Mouse (Mus musculus) heart, embryonic 11.5 days (tissue): ENCODE results near the gene Hnmt. TPM values are rescaled to one million over a fixed set of nuclear protein-coding genes. Genes with fewer than 3 reads are reported as not detected.
"Not testable (repeated sequence)": the region's sequence is repeated elsewhere in the genome, so short reads cannot be mapped to it uniquely, and the experiment has no call there.

ENCODE experiments used
- ATAC-seq: fragments of 200-750 bp; cut with Nextera tagmentation; replicated peaks from 2 replicates; pipeline ENCODE4 v1.8.0; 2017; ENCODE audit warnings: moderate library complexity; ENCODE audit not compliant: insufficient number of reproducible peaks, low FRiP score, low TSS enrichment
- H3K27ac ChIP-seq: fragments of 300-500 bp; sonication (generic); 2 replicates; pipeline ENCODE4 v1.5.1; 2014; ENCODE audit warnings: mild to moderate bottlenecking, low read depth, low read length
- H3K27me3 ChIP-seq: fragments of 300-500 bp; sonication (generic); 2 replicates; pipeline ENCODE4 v1.6.1; 2014; ENCODE audit warnings: mild to moderate bottlenecking, low read length, mixed read lengths; ENCODE audit not compliant: control insufficient read depth, insufficient read depth
- H3K36me3 ChIP-seq: fragments of 300-500 bp; sonication (generic); 2 replicates; pipeline ENCODE4 v1.6.1; 2014; ENCODE audit warnings: mild to moderate bottlenecking, low read length, moderate library complexity, mixed read lengths; ENCODE audit not compliant: control insufficient read depth, insufficient read depth
- H3K4me1 ChIP-seq: fragments of 300-500 bp; sonication (generic); 2 replicates; pipeline ENCODE4 v1.6.1; 2014; ENCODE audit warnings: low read length; ENCODE audit not compliant: control insufficient read depth, insufficient read depth
- H3K4me2 ChIP-seq: fragments of 300-500 bp; sonication (generic); 2 replicates; pipeline ENCODE4 v1.6.1; 2014; ENCODE audit warnings: mild to moderate bottlenecking, moderate library complexity
- H3K4me3 ChIP-seq: fragments of 300-500 bp; sonication (generic); 2 replicates; pipeline ENCODE4 v1.5.1; 2014; ENCODE audit warnings: low read depth, low read length
- H3K9ac ChIP-seq: fragments of 300-500 bp; sonication (generic); 2 replicates; pipeline ENCODE4 v1.6.1; 2014; ENCODE audit warnings: mild to moderate bottlenecking, low read depth, low read length, moderate library complexity
- H3K9me3 ChIP-seq: fragments of 300-500 bp; sonication (generic); replicated peaks from 2 replicates; pipeline ENCODE4 v1.6.1; 2016; ENCODE audit warnings: low read length; ENCODE audit not compliant: control insufficient read depth
- WGBS: fragments of 180-500 bp; shearing (Covaris S2); extraction: QIAGEN DNeasy Blood & Tissue Kit; methylation state at CpG from one replicate; pipeline ENCODE4 v1.1.7; 2014; ENCODE audit not compliant: insufficient replicate concordance; 5-methylcytosine and 5-hydroxymethylcytosine counted together
- polyA plus RNA-seq: library from polyadenylated mRNA; unstranded; fragments of >200 nt; fragmentation: Nextera tagmentation; extraction: Ambion mirVana; gene quantifications from 2 replicates; pipeline ENCODE4 v1.2.1, GENCODE M21; 2014

Gene Hnmt
- polyA plus RNA-seq, 1 experiment from 2014 or later = 5.7 TPM

GRCm38 (mm10) chr2:24019386-24019785 lies 29.8 kb downstream of the Hnmt start:
- not testable (repeated sequence) for H3K4me1 ChIP-seq, H3K36me3 ChIP-seq, H3K27ac ChIP-seq, ATAC-seq, H3K4me2 ChIP-seq, H3K9me3 ChIP-seq, H3K4me3 ChIP-seq, H3K27me3 ChIP-seq, H3K9ac ChIP-seq

- no peaks in the 10 kb centered on the region for H3K9me3 ChIP-seq
- no peak overlapping the region for H3K4me2 ChIP-seq
- no peak overlapping the region for H3K4me3 ChIP-seq
- WGBS = 66% methylated on average over 1 of the region's 1 CpGs
- H3K36me3 ChIP-seq = no peaks in the 10 kb centered on the region
- H3K4me1 ChIP-seq = no peaks in the 10 kb centered on the region
- no peaks in the 10 kb centered on the region for H3K27me3 ChIP-seq
- no peak overlapping the region for H3K9ac ChIP-seq
- no peak overlapping the region for H3K27ac ChIP-seq
- ATAC-seq = no peak
These were observed 30.2 kb downstream of the Hnmt start for GRCm38 (mm10) chr2:24018966-24019365.

- Histone ChIP-seq H3K4me1 (no peaks in the 10 kb centered on the region), H3K4me2 (no peak overlapping the region), H3K27ac (no peak overlapping the region), H3K27me3 (no peaks in the 10 kb centered on the region), H3K36me3 (no peaks in the 10 kb centered on the region), H3K4me3 (no peak overlapping the region), H3K9me3 (no peaks in the 10 kb centered on the region), H3K9ac (no peak overlapping the region)
- 76% methylated on average over 5 of the region's 5 CpGs for WGBS
- no peak for ATAC-seq
These were observed 34.2 kb downstream of the Hnmt start for GRCm38 (mm10) chr2:24014957-24015356.

- Histone ChIP-seq H3K27ac (no peak overlapping the region), H3K9ac (no peak overlapping the region), H3K4me2 (no peak overlapping the region), H3K4me3 (no peak overlapping the region), H3K4me1 (no peaks in the 10 kb centered on the region), H3K36me3 (no peaks in the 10 kb centered on the region), H3K27me3 (no peaks in the 10 kb centered on the region), H3K9me3 (no peaks in the 10 kb centered on the region)
- no peak for ATAC-seq
- WGBS = 64% methylated on average over 1 of the region's 1 CpGs
These were observed 49.9 kb downstream of the Hnmt start for GRCm38 (mm10) chr2:23999323-23999722.

GRCm38 (mm10) chr2:23998836-23999235 lies 50.4 kb downstream of the Hnmt start:
- Histone ChIP-seq H3K27ac (no peak overlapping the region), H3K4me2 (no peak overlapping the region), H3K36me3 (no peaks in the 10 kb centered on the region), H3K27me3 (no peaks in the 10 kb centered on the region), H3K9ac (no peak overlapping the region), H3K4me3 (no peak overlapping the region), H3K4me1 (no peaks in the 10 kb centered on the region), H3K9me3 (no peaks in the 10 kb centered on the region)
- WGBS = 88% methylated on average over 4 of the region's 4 CpGs
- no peak for ATAC-seq

GRCm38 (mm10) chr2:23996830-23997229 lies 52.4 kb downstream of the Hnmt start:
- Histone ChIP-seq H3K9me3 (no peaks in the 10 kb centered on the region), H3K27ac (no peak overlapping the region), H3K4me3 (no peak overlapping the region), H3K9ac (no peak overlapping the region), H3K36me3 (no peaks in the 10 kb centered on the region), H3K27me3 (no peaks in the 10 kb centered on the region), H3K4me2 (no peak overlapping the region), H3K4me1 (no peaks in the 10 kb centered on the region)
- no peak for ATAC-seq
- 65% methylated on average over 2 of the region's 2 CpGs for WGBS

GRCm38 (mm10) chr2:23990034-23990573 lies 59.1 kb downstream of the Hnmt start:
- 71% methylated on average over 9 of the region's 9 CpGs for WGBS
- not testable (repeated sequence) for H3K36me3 ChIP-seq

GRCm38 (mm10) chr2:23987283-23987682 lies 61.9 kb downstream of the Hnmt start:
- no peak for ATAC-seq
- Histone ChIP-seq H3K4me2 (no peak overlapping the region), H3K27ac (no peak overlapping the region), H3K4me1 (no peaks in the 10 kb centered on the region), H3K36me3 (no peaks in the 10 kb centered on the region), H3K9me3 (no peaks in the 10 kb centered on the region), H3K27me3 (no peaks in the 10 kb centered on the region), H3K9ac (no peak overlapping the region), H3K4me3 (no peak overlapping the region)

More at GRCm38 (mm10) chr2:23990034-23990573, 59.1 kb downstream of the Hnmt start:
- H3K27ac ChIP-seq, H3K4me2 ChIP-seq, H3K4me3 ChIP-seq, H3K9ac ChIP-seq, H3K27me3 ChIP-seq, ATAC-seq, H3K4me1 ChIP-seq, H3K9me3 ChIP-seq: not testable (repeated sequence)

- ATAC-seq = no peak
- no peaks in the 10 kb centered on the region for H3K9me3 ChIP-seq
- H3K4me1 ChIP-seq = no peaks in the 10 kb centered on the region
- H3K4me3 ChIP-seq = no peak overlapping the region
- no peak overlapping the region for H3K9ac ChIP-seq
- H3K36me3 ChIP-seq = no peaks in the 10 kb centered on the region
- no peak overlapping the region for H3K4me2 ChIP-seq
- H3K27me3 ChIP-seq = no peaks in the 10 kb centered on the region
- H3K27ac ChIP-seq = no peak overlapping the region
These were observed 65.9 kb downstream of the Hnmt start for GRCm38 (mm10) chr2:23983343-23983742.
